Mouse (Mus musculus) hindbrain, postnatal 0 days (tissue): ENCODE measurements at regions not wholly inside any gene's neighbourhood (a gene's known extent, or its start where the extent isn't known, plus 50 kb on each side); places are given as distances from the start of the nearest gene placed in this dataset.

Experiments
- ATAC-seq: fragments of 200-750 bp; cut with Nextera tagmentation; 2 replicates; pipeline ENCODE4 v1.8.0; 2017; ENCODE audit warnings: mild to moderate bottlenecking, moderate TSS enrichment, moderate library complexity
- DNase-seq: peaks from one replicate; pipeline ENCODE4 v3.0.0-alpha.2; 2015; ENCODE audit warnings: low spot score
- H3K27ac ChIP-seq: fragments of 300-500 bp; sonication (generic); 2 replicates; pipeline ENCODE4 v1.5.1; 2014; ENCODE audit warnings: mild to moderate bottlenecking
- H3K27me3 ChIP-seq: fragments of 300-500 bp; sonication (generic); 2 replicates; pipeline ENCODE4 v1.6.1; 2014; ENCODE audit warnings: low read length, mixed read lengths; ENCODE audit not compliant: insufficient read depth
- H3K36me3 ChIP-seq: fragments of 300-500 bp; sonication (generic); 2 replicates; pipeline ENCODE4 v1.6.1; 2014; ENCODE audit warnings: low read length, mixed read lengths; ENCODE audit not compliant: insufficient read depth
- H3K4me1 ChIP-seq: fragments of 300-500 bp; sonication (generic); 2 replicates; pipeline ENCODE4 v1.6.1; 2014; ENCODE audit warnings: antibody characterized with exemption, low read length, mixed read lengths; ENCODE audit not compliant: insufficient read depth
- H3K4me2 ChIP-seq: fragments of 300-500 bp; sonication (generic); 2 replicates; pipeline ENCODE4 v1.6.1; 2014; ENCODE audit warnings: low read depth, mild to moderate bottlenecking, low read length, moderate library complexity, mixed read lengths
- H3K4me3 ChIP-seq: fragments of 300-500 bp; sonication (generic); 2 replicates; pipeline ENCODE4 v1.5.1; 2014; ENCODE audit warnings: low read length
- H3K9ac ChIP-seq: fragments of 300-500 bp; sonication (generic); replicated peaks from 2 replicates; pipeline ENCODE4 v1.6.1; 2014; ENCODE audit warnings: mild to moderate bottlenecking, low read length, moderate library complexity, mixed read lengths
- H3K9me3 ChIP-seq: fragments of 300-500 bp; sonication (generic); 2 replicates; pipeline ENCODE4 v1.6.1; 2016; ENCODE audit warnings: low read length, mixed read lengths
- CTCF ChIP-seq: IDR thresholded peaks from 2 replicates; pipeline ENCODE4 v1.5.1; 2016; ENCODE audit warnings: antibody characterized with exemption, control low read depth, low read depth
- WGBS: fragments of 180-500 bp; shearing (Covaris S2); extraction: QIAGEN DNeasy Blood & Tissue Kit; methylation state at CpG from one replicate; pipeline ENCODE4 v1.1.7; 2014; 5-methylcytosine and 5-hydroxymethylcytosine counted together

DNA sequence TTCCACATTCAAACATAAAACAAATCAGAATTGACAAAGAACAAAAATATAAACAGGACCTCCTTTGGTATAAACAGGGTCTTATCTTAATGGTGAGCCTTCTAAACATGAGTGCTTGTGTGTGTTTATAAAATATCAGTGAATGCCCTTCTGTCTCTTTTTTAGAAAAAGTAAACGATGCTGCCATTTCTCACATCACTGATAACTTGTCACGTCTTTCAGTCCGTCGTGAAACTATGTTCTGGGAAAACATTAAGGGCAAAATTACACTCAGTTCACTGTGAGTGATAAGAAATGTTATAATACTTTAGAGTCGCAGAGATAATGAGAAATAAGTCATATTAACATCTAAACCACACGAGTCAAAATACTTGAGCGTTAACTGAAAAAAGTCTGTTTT, 635.6 kb upstream of the N6amt1 start:
- ATAC-seq: no peak
- no peak overlapping the region for H3K4me3 ChIP-seq
- WGBS: 83% methylated on average over 7 of the region's 7 CpGs

GRCm38 (mm10) chr16:86701700-86702099, 652.3 kb upstream of the N6amt1 start:
- Histone ChIP-seq H3K4me3 (no peak overlapping the region), H3K27me3 (no peaks in the 10 kb centered on the region), H3K4me2 (no peak overlapping the region), H3K36me3 (no peaks in the 10 kb centered on the region), H3K9me3 (no peaks in the 10 kb centered on the region), H3K4me1 (no peaks in the 10 kb centered on the region), H3K27ac (no peak overlapping the region), H3K9ac (no peak overlapping the region)
- DNase-seq (no peak), ATAC-seq (no peak)
- no peak for TF ChIP-seq CTCF
- 86% methylated on average over 4 of the region's 4 CpGs for WGBS

More for the DNA sequence above, 635.6 kb upstream of the N6amt1 start:
- H3K36me3 ChIP-seq: no peaks in the 10 kb centered on the region
- no peaks in the 10 kb centered on the region for H3K27me3 ChIP-seq
- no peak for TF ChIP-seq CTCF
- H3K9me3 ChIP-seq: no peaks in the 10 kb centered on the region
- no peak overlapping the region for H3K9ac ChIP-seq
- H3K4me2 ChIP-seq: no peak overlapping the region
- no peak for DNase-seq
- no peaks in the 10 kb centered on the region for H3K4me1 ChIP-seq
- no peak overlapping the region for H3K27ac ChIP-seq

GRCm38 (mm10) chr16:86694497-86694896, 659.5 kb upstream of the N6amt1 start:
- WGBS: 24% methylated on average over 3 of the region's 3 CpGs
- no peak for TF ChIP-seq CTCF
- no peak overlapping the region for H3K9ac ChIP-seq
- peak; percentile 85 for DNase-seq
- H3K4me1 ChIP-seq: no peaks in the 10 kb centered on the region
- no peak overlapping the region for H3K27ac ChIP-seq
- no peak overlapping the region for H3K4me3 ChIP-seq
- no peaks in the 10 kb centered on the region for H3K27me3 ChIP-seq
- no peaks in the 10 kb centered on the region for H3K36me3 ChIP-seq
- H3K4me2 ChIP-seq: no peak overlapping the region
- H3K9me3 ChIP-seq: no peaks in the 10 kb centered on the region
- peak; percentile 94 for ATAC-seq

GRCm38 (mm10) chr16:86659154-86659553, 694.8 kb upstream of the N6amt1 start:
- H3K27me3 ChIP-seq: no peaks in the 10 kb centered on the region
- H3K27ac ChIP-seq: no peak overlapping the region
- DNase-seq: no peak
- H3K4me3 ChIP-seq: no peak overlapping the region
- H3K36me3 ChIP-seq: no peaks in the 10 kb centered on the region
- no peaks in the 10 kb centered on the region for H3K4me1 ChIP-seq
- H3K9me3 ChIP-seq: no peaks in the 10 kb centered on the region
- H3K4me2 ChIP-seq: no peak overlapping the region
- WGBS: 54% methylated on average over 3 of the region's 3 CpGs
- no peak for ATAC-seq
- TF ChIP-seq CTCF: no peak
- H3K9ac ChIP-seq: no peak overlapping the region

DNA sequence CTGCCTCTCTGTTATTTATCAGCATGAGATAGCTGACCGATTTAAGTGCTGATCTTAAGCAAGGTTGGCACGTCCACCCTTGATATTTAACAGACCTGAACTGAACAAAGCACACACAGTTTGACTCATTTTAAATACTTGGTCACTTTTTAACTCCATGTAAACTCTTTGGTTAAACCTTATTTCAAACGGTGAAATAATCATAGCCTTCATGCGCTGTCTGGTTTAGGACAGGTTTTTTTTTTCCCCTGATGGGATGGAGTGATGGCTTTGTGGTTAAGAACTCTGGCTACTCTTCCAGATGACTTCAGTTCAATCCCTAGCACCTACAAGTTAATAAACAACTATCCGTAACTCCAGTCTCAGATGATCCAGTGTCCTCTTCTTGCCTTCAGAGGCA, 706.7 kb upstream of the N6amt1 start:
- H3K9ac ChIP-seq: no peak overlapping the region
- no peak overlapping the region for H3K4me3 ChIP-seq
- WGBS: 74% methylated on average over 5 of the region's 5 CpGs
- no peak for TF ChIP-seq CTCF
- no peak for DNase-seq
- H3K4me2 ChIP-seq: no peak overlapping the region
- H3K36me3 ChIP-seq: no peaks in the 10 kb centered on the region
- no peak overlapping the region for H3K27ac ChIP-seq
- H3K4me1 ChIP-seq: no peaks in the 10 kb centered on the region
- no peaks in the 10 kb centered on the region for H3K27me3 ChIP-seq
- no peaks in the 10 kb centered on the region for H3K9me3 ChIP-seq
- ATAC-seq: no peak

GRCm38 (mm10) chr16:86646753-86647152, 707.2 kb upstream of the N6amt1 start:
- TF ChIP-seq CTCF: no peak
- no peak for DNase-seq
- ATAC-seq: no peak
- no peaks in the 10 kb centered on the region for H3K27me3 ChIP-seq
- no peaks in the 10 kb centered on the region for H3K9me3 ChIP-seq
- no peak overlapping the region for H3K4me3 ChIP-seq
- no peaks in the 10 kb centered on the region for H3K36me3 ChIP-seq
- no peak overlapping the region for H3K4me2 ChIP-seq
- WGBS: 64% methylated on average over 2 of the region's 2 CpGs
- H3K27ac ChIP-seq: no peak overlapping the region
- no peaks in the 10 kb centered on the region for H3K4me1 ChIP-seq
- H3K9ac ChIP-seq: no peak overlapping the region

GRCm38 (mm10) chr16:86645436-86645835, 708.5 kb upstream of the N6amt1 start:
- no peak overlapping the region for H3K9ac ChIP-seq
- H3K4me3 ChIP-seq: no peak overlapping the region
- DNase-seq: no peak
- no peak overlapping the region for H3K4me2 ChIP-seq
- no peaks in the 10 kb centered on the region for H3K36me3 ChIP-seq
- no peaks in the 10 kb centered on the region for H3K4me1 ChIP-seq
- no peaks in the 10 kb centered on the region for H3K27me3 ChIP-seq
- ATAC-seq: no peak
- no peak overlapping the region for H3K27ac ChIP-seq
- no peaks in the 10 kb centered on the region for H3K9me3 ChIP-seq
- 83% methylated on average over 1 of the region's 1 CpGs for WGBS
- TF ChIP-seq CTCF: no peak
